Mouse (Mus musculus) lung, adult 2 months (tissue): ENCODE results near the gene Elovl2. TPM values are rescaled to one million over a fixed set of nuclear protein-coding genes. Genes with fewer than 3 reads are reported as not detected.
"Not testable (repeated sequence)": the region's sequence is repeated elsewhere in the genome, so short reads cannot be mapped to it uniquely, and the experiment has no call there.

Source experiments
- DNase-seq: peaks from one replicate; pipeline ENCODE4 v3.0.0; 2022
- H3K4me1 ChIP-seq: fragments of 200-500 bp; 2 replicates; pipeline ENCODE4 v1.6.1; 2011; ENCODE audit warnings: low read length; ENCODE audit not compliant: control insufficient read depth, insufficient read depth
- H3K4me3 ChIP-seq: fragments of 200-500 bp; replicated peaks from 2 replicates; pipeline ENCODE3; 2011; ENCODE audit warnings: low read depth, mild to moderate bottlenecking, control low read depth, low read length; ENCODE audit errors: extremely low read depth
- CTCF ChIP-seq: fragments of 200-500 bp; IDR thresholded peaks from 2 replicates; pipeline ENCODE4 v1.5.1; 2011; ENCODE audit warnings: mild to moderate bottlenecking, low read length, control low read depth; ENCODE audit not compliant: insufficient read depth
- POLR2A ChIP-seq: fragments of 200-500 bp; IDR thresholded peaks from 2 replicates; pipeline ENCODE4 v1.6.1; 2011; ENCODE audit warnings: low read depth, mild to moderate bottlenecking, control low read depth, low read length, borderline replicate concordance; ENCODE audit errors: extremely low read depth
- WGBS: fragments of 180-500 bp; shearing (Covaris S2); methylation state at CpG from one replicate; pipeline ENCODE4 v1.1.7; 2018; 5-methylcytosine and 5-hydroxymethylcytosine counted together
- polyA plus RNA-seq: library from polyadenylated mRNA; depleted of rRNA; stranded (reverse); fragments of >200 nt; gene quantifications from 2 replicates; pipeline ENCODE4 v1.2.3, GENCODE M21; 2012

Gene Elovl2
- polyA plus RNA-seq, 1 experiment: 0.08 TPM

DNA sequence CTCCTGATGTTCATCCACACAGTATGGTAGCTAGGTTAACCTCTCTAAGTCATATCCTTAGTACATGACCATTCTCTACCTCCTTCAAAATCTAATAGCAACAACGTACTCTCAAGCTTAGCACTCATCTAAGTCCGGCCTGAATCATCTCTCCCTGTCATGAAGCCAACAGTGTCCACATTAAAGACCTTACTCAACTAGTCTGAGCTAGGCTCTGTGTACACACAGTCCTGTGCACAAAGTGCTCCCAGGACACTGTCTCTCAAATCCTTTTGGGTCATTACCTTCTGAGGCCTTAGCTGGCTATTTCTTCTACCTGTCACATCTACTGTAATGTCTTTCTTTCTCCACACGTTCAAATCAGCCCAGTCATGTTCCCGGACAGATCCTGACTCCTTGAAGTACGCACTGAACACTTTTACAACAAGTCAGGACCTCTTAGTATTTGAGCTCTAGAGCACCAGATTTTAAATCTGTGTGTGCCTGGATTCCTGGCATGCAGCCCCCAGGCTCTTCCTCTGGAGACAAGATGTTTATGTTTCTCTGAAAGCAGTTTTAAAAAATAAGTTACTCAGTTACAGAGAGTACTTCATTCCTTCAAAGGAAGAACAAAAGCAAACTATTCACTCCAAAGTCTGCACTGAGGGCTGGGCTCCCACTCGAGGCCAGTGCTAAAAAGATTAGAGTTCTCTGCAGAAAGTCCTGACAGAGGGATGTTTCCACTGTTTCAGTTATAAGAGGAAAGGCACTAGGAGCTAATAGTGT is 7.5 kb downstream of the Elovl2 start:
- no peak for DNase-seq
- Histone ChIP-seq H3K4me3 (no peak overlapping the region), H3K4me1 (no peaks in the 10 kb centered on the region)
- no peak for TF ChIP-seq CTCF
- 44% methylated on average over 6 of the region's 6 CpGs for WGBS

DNA sequence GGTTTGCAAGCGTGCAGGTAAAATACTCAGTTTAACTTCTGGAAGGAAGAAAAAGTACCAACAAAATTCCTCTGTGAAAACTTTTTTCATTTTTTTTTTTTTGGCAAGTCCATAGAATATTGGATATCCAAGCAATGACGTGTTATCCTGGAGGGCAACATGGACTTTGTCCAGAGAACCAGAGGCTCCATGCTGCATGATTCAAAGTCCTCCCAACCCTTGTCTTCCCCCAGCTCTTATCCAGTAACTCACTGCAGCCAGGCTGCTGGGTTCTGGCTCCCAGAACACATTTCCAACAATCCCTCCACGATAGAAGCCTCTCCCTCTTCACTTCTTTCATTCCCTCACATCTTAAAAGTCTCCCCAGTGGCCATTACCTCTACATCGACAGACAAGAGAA is 8.9 kb downstream of the Elovl2 start:
- Histone ChIP-seq H3K4me1 (no peaks in the 10 kb centered on the region), H3K4me3 (no peak overlapping the region)
- 77% methylated on average over 4 of the region's 4 CpGs for WGBS
- no peak for DNase-seq
- TF ChIP-seq CTCF (no peak), POLR2A (no peak)

DNA sequence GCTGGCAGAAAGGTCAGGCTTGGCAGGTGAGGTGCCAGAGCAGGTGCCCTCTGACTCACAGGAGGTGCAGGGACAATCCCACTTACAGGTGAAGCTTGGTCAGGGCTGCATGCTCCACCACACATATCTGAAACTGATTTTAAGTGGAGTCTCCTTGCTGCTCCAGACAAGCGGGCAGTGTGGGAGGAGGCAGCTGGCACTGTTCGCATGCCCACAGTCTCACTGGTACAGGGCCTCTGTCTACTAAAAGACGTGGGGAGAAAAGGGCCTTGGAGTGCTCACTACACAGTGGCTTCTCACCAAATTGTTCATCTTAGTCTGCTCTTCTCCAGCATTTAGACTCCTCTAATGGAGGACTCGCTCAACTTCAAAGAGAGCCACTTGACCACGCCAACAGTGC is 14.0 kb downstream of the Elovl2 start:
- Histone ChIP-seq H3K4me3 (no peak overlapping the region), H3K4me1 (no peaks in the 10 kb centered on the region)
- WGBS: 86% methylated on average over 5 of the region's 5 CpGs
- TF ChIP-seq CTCF: no peak
- TF ChIP-seq POLR2A: no peak
- DNase-seq: no peak

GRCm38 (mm10) chr13:41205568-41205967 is 14.6 kb downstream of the Elovl2 start:
- not testable (repeated sequence) for H3K4me3 ChIP-seq, DNase-seq, H3K4me1 ChIP-seq

- no peaks in the 10 kb centered on the region for H3K4me1 ChIP-seq
Measured at GRCm38 (mm10) chr13:41203691-41204090, 16.5 kb downstream of the Elovl2 start.

DNA sequence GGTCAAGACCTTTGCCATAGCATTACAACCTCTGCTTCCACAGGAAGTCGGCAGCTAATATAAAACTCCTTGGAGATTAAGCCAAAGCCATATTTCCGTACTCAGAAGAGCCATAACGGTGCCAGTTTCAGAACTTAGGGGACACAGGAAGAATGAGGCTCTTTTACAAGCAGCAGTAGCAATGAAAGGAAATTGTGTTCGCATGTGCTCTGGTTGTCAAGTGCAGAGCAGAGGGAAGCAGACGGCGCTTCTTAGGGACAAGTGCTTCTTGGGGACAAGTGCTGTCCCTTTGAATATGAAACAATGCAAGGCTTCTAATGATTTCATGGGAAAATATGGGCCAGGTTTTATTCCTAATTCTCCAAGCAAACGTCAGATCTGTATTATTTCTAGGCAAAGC is 16.9 kb downstream of the Elovl2 start:
- H3K4me3 ChIP-seq: no peak overlapping the region
- 35% methylated on average over 7 of the region's 7 CpGs for WGBS

More at GRCm38 (mm10) chr13:41203691-41204090, 16.5 kb downstream of the Elovl2 start:
- DNase-seq: no peak
- H3K4me3 ChIP-seq: no peak overlapping the region
- TF ChIP-seq POLR2A: no peak
- no peak for TF ChIP-seq CTCF
- WGBS: 69% methylated on average over 9 of the region's 9 CpGs

GRCm38 (mm10) chr13:41200861-41201260 is 19.3 kb downstream of the Elovl2 start:
- 74% methylated on average over 2 of the region's 2 CpGs for WGBS
- DNase-seq: no peak
- TF ChIP-seq CTCF: no peak
- TF ChIP-seq POLR2A: no peak
- H3K4me1 ChIP-seq: no peaks in the 10 kb centered on the region
- no peak overlapping the region for H3K4me3 ChIP-seq

More for the DNA sequence above, 16.9 kb downstream of the Elovl2 start:
- no peaks in the 10 kb centered on the region for H3K4me1 ChIP-seq
- no peak for DNase-seq
- TF ChIP-seq CTCF: no peak
- no peak for TF ChIP-seq POLR2A

- WGBS: 52% methylated on average over 3 of the region's 3 CpGs
- DNase-seq: no peak
- Histone ChIP-seq H3K4me1 (no peaks in the 10 kb centered on the region), H3K4me3 (no peak overlapping the region)
- no peak for TF ChIP-seq CTCF
- TF ChIP-seq POLR2A: no peak
Measured at GRCm38 (mm10) chr13:41195640-41196333, 24.4 kb downstream of the Elovl2 start.

DNA sequence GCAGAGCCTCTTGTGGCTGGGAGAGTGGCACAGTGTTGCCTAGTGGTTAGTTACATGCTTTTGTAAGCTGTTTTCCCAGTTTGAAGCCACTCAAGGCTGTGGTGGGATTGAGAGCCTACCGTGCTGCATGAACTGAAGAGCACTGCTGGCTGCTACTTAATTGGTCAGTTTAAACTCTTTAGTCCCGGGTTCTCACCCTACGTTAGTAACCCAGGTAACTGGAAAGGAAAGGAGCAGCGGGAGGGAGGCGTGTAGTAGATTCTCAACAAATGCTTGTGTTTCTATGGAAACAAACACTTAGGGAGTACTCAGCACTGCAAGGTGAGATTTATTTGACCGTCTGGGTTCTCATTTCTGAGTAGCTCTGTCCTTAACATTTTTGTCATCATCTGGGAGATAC is 32.3 kb downstream of the Elovl2 start:
- DNase-seq: no peak
- Histone ChIP-seq H3K4me1 (no peaks in the 10 kb centered on the region), H3K4me3 (no peak overlapping the region)
- 65% methylated on average over 6 of the region's 6 CpGs for WGBS
- TF ChIP-seq CTCF (no peak), POLR2A (no peak)

GRCm38 (mm10) chr13:41158426-41158825 is 61.8 kb downstream of the Elovl2 start:
- no peaks in the 10 kb centered on the region for H3K4me1 ChIP-seq
- no peak for TF ChIP-seq CTCF
- no peak for TF ChIP-seq POLR2A
- WGBS: 64% methylated on average over 5 of the region's 5 CpGs

GRCm38 (mm10) chr13:41153146-41153545 is 67.1 kb downstream of the Elovl2 start:
- H3K4me3 ChIP-seq: no peak overlapping the region
- TF ChIP-seq CTCF: no peak
- TF ChIP-seq POLR2A: no peak
- WGBS: 74% methylated on average over 11 of the region's 11 CpGs
- no peaks in the 10 kb centered on the region for H3K4me1 ChIP-seq
- DNase-seq: no peak

More at GRCm38 (mm10) chr13:41158426-41158825, 61.8 kb downstream of the Elovl2 start:
- DNase-seq: no peak
- H3K4me3 ChIP-seq: no peak overlapping the region
